Mouse (Mus musculus): Measurements from ENCODE around the gene Olfr495.

- no peak for TF ChIP-seq POLR2A (IDR thresholded peaks at IDR 0.05; ENCODE audit: low read depth, low read length)
- no peak for TF ChIP-seq CTCF (IDR thresholded peaks at IDR 0.05; ENCODE audit: extremely low read depth, insufficient read length, insufficient replicate concordance, low read depth, low read length)
Observed at GRCm38 (mm10) chr7:108365035-108365434, 27.9 kb upstream of the Olfr495 start, which contains the start of gene Olfr494.

Data from small intestine, adult 2 months (tissue).